In genomic region chr2:145749645-145750044, GRCm38 (mm10) we compare ENCODE assay signal across 13 mouse cellular contexts.
"Had no signal": no experiment of that assay in that cellular context is flagged by ENCODE, and none has a peak within 500 bp of the region (broad histone marks: within the 10 kb centered on the region; RNA-seq: fewer than 3 reads in every experiment).

No protein-coding gene starts in this region.

- DNase-seq: kidney, adult 2 months; kidney, postnatal 14 days; lung, adult 2 months; lung, postnatal 4 days; right cerebral cortex, postnatal 14 days; thymus, postnatal 36 days had no signal

- H3K4me3 ChIP-seq: kidney, embryonic 15.5 days; limb, embryonic 10.5 days; liver, embryonic 15.5 days; midbrain, embryonic 12.5 days had no signal

- ATAC-seq: intestine, embryonic 16.5 days; lung, postnatal 0 days had no signal

- H3K4me2 ChIP-seq: kidney, embryonic 15.5 days; liver, embryonic 11.5 days; liver, embryonic 15.5 days; midbrain, embryonic 12.5 days had no signal

- H3K9me3 ChIP-seq: kidney, embryonic 15.5 days; limb, embryonic 10.5 days; liver, embryonic 15.5 days; midbrain, embryonic 12.5 days had no signal

- H3K4me1 ChIP-seq: limb, embryonic 10.5 days; liver, embryonic 15.5 days; midbrain, embryonic 12.5 days had no signal

- H3K36me3 ChIP-seq: limb, embryonic 10.5 days; liver, embryonic 15.5 days; midbrain, embryonic 12.5 days had no signal

- H3K27ac ChIP-seq: kidney, embryonic 15.5 days; limb, embryonic 10.5 days; liver, embryonic 15.5 days; midbrain, embryonic 12.5 days had no signal

- H3K9ac ChIP-seq: kidney, embryonic 15.5 days; liver, embryonic 15.5 days; midbrain, embryonic 12.5 days had no signal

- H3K27me3 ChIP-seq: kidney, embryonic 15.5 days; liver, embryonic 15.5 days had no signal
